Mouse (Mus musculus) thymus, adult 2 months (tissue): ENCODE data around the gene Srgap1. TPM values are rescaled to one million over a fixed set of nuclear protein-coding genes. Genes with fewer than 3 reads are reported as not detected.

Experiments
- DNase-seq: peaks from one replicate; pipeline ENCODE4 v3.0.0; 2021
- H3K27ac ChIP-seq: fragments of 200-500 bp; 2 replicates; pipeline ENCODE4 v1.5.1; 2012; ENCODE audit warnings: low read length, control low read depth; ENCODE audit not compliant: control insufficient read depth, insufficient read depth
- H3K27me3 ChIP-seq: fragments of 200-500 bp; 2 replicates; pipeline ENCODE4 v1.6.1; 2012; ENCODE audit warnings: mild to moderate bottlenecking, low read length, moderate library complexity, mixed read lengths; ENCODE audit not compliant: control insufficient read depth, insufficient read depth
- H3K36me3 ChIP-seq: fragments of 200-500 bp; 2 replicates; pipeline ENCODE4 v1.6.1; 2012; ENCODE audit warnings: mild to moderate bottlenecking, low read length, moderate library complexity; ENCODE audit not compliant: control insufficient read depth, insufficient read depth
- H3K4me1 ChIP-seq: fragments of 200-500 bp; replicated peaks from 2 replicates; pipeline ENCODE4 v1.6.1; 2012; ENCODE audit warnings: low read length; ENCODE audit not compliant: control insufficient read depth, insufficient read depth
- H3K4me3 ChIP-seq: fragments of 200-500 bp; 2 replicates; pipeline ENCODE4 v1.5.1; 2012; ENCODE audit warnings: mild to moderate bottlenecking, low read length, control low read depth, moderate library complexity; ENCODE audit not compliant: control insufficient read depth, insufficient read depth
- CTCF ChIP-seq: fragments of 200-500 bp; IDR thresholded peaks from 2 replicates; pipeline ENCODE4 v1.5.1; 2012; ENCODE audit warnings: mild to moderate bottlenecking, control low read depth, low read length, moderate library complexity, borderline replicate concordance; ENCODE audit not compliant: control insufficient read depth, poor library complexity, insufficient read depth; ENCODE audit errors: extremely low read depth
- POLR2A ChIP-seq: fragments of 200-500 bp; IDR thresholded peaks from 2 replicates; pipeline ENCODE4 v1.6.1; 2012; ENCODE audit warnings: mild to moderate bottlenecking, low read length, control low read depth, moderate library complexity; ENCODE audit not compliant: control insufficient read depth, poor library complexity, insufficient read depth; ENCODE audit errors: extremely low read depth
- WGBS: fragments of 180-500 bp; shearing (Covaris S2); methylation state at CpG from one replicate; pipeline ENCODE4 v1.1.7; 2018; 5-methylcytosine and 5-hydroxymethylcytosine counted together
- polyA plus RNA-seq: library from polyadenylated mRNA; depleted of rRNA; stranded (reverse); fragments of >200 nt; gene quantifications from 2 replicates; pipeline ENCODE4 v1.2.3, GENCODE M21; 2012

The Srgap1 gene
- polyA plus RNA-seq, 1 experiment, result 1.0 TPM

GRCm38 (mm10) chr10:121900772-121901171 lies 146.3 kb downstream of the Srgap1 start:
- Histone ChIP-seq H3K36me3 (no peaks in the 10 kb centered on the region), H3K27ac (no peak overlapping the region), H3K4me1 (no peaks in the 10 kb centered on the region), H3K4me3 (no peak overlapping the region), H3K27me3 (no peaks in the 10 kb centered on the region)
- WGBS, result 83% methylated on average over 6 of the region's 6 CpGs
- no peak for TF ChIP-seq POLR2A
- no peak for TF ChIP-seq CTCF
- no peak for DNase-seq

- H3K27ac ChIP-seq, result no peak overlapping the region
- no peak for TF ChIP-seq CTCF
- no peak for TF ChIP-seq POLR2A
- H3K4me3 ChIP-seq, result no peak overlapping the region
- 98% methylated on average over 6 of the region's 6 CpGs for WGBS
- no peak for DNase-seq
- no peaks in the 10 kb centered on the region for H3K4me1 ChIP-seq
- H3K36me3 ChIP-seq, result no peaks in the 10 kb centered on the region
- no peaks in the 10 kb centered on the region for H3K27me3 ChIP-seq
Measured at GRCm38 (mm10) chr10:121899706-121900105, 147.4 kb downstream of the Srgap1 start.

- Histone ChIP-seq H3K27ac (no peak overlapping the region), H3K36me3 (no peaks in the 10 kb centered on the region), H3K4me1 (no peaks in the 10 kb centered on the region), H3K27me3 (no peaks in the 10 kb centered on the region), H3K4me3 (no peak overlapping the region)
- DNase-seq, result no peak
- WGBS, result 100% methylated on average over 2 of the region's 2 CpGs
- TF ChIP-seq CTCF, result no peak
- TF ChIP-seq POLR2A, result no peak
Measured at GRCm38 (mm10) chr10:121897835-121898370, 149.2 kb downstream of the Srgap1 start.

GRCm38 (mm10) chr10:121891390-121892067 lies 155.6 kb downstream of the Srgap1 start:
- Histone ChIP-seq H3K27me3 (no peaks in the 10 kb centered on the region), H3K36me3 (no peaks in the 10 kb centered on the region), H3K4me1 (peaks cover 4% of the 10 kb centered on the region), H3K4me3 (no peak overlapping the region), H3K27ac (no peak overlapping the region)
- DNase-seq, result no peak
- WGBS, result 42% methylated on average over 13 of the region's 13 CpGs
- TF ChIP-seq CTCF (no peak), POLR2A (no peak)

- Histone ChIP-seq H3K4me3 (no peak overlapping the region), H3K36me3 (no peaks in the 10 kb centered on the region), H3K4me1 (peaks cover 11% of the 10 kb centered on the region), H3K27ac (no peak overlapping the region), H3K27me3 (no peaks in the 10 kb centered on the region)
- 87% methylated on average over 6 of the region's 6 CpGs for WGBS
- DNase-seq, result no peak
- TF ChIP-seq POLR2A (no peak), CTCF (no peak)
Measured at GRCm38 (mm10) chr10:121890061-121890460, 157.1 kb downstream of the Srgap1 start.

- Histone ChIP-seq H3K4me1 (peaks cover 11% of the 10 kb centered on the region), H3K36me3 (no peaks in the 10 kb centered on the region), H3K27ac (no peak overlapping the region; the same call in 1 of the 2 replicates), H3K4me3 (no peak overlapping the region), H3K27me3 (no peaks in the 10 kb centered on the region)
- WGBS, result 3% methylated on average over 6 of the region's 6 CpGs
- TF ChIP-seq CTCF (no peak), POLR2A (no peak)
- peak; percentile 35 for DNase-seq
Measured at GRCm38 (mm10) chr10:121886805-121887204, 160.3 kb downstream of the Srgap1 start.

GRCm38 (mm10) chr10:121885512-121886218 lies 161.4 kb downstream of the Srgap1 start:
- WGBS, result 93% methylated on average over 9 of the region's 9 CpGs
- no peaks in the 10 kb centered on the region for H3K36me3 ChIP-seq
- no peaks in the 10 kb centered on the region for H3K27me3 ChIP-seq
- DNase-seq, result no peak
- H3K27ac ChIP-seq, result no peak overlapping the region
- no peak overlapping the region for H3K4me3 ChIP-seq
- H3K4me1 ChIP-seq, result peaks cover 11% of the 10 kb centered on the region
- TF ChIP-seq CTCF (no peak), POLR2A (no peak)
